Mouse (Mus musculus): ENCODE measurements around the gene Il4i1. TPM values are rescaled to one million over a fixed set of nuclear protein-coding genes. Genes with fewer than 3 reads are reported as not detected.

Il4i1 gene
- polyA plus RNA-seq, 1 experiment from 2014 or later = 0.88 TPM

GRCm38 (mm10) chr7:44849416-44850111, 33.4 kb downstream of the Il4i1 start:
- ATAC-seq (replicated peaks; ENCODE audit: low FRiP score, low read depth) = peak; percentile 40
- H3K9me3 ChIP-seq (replicated peaks; ENCODE audit: low read length) = no peaks in the 10 kb centered on the region
- H3K4me1 ChIP-seq (replicated peaks; ENCODE audit: insufficient read depth, low read length) = peaks cover 15% of the 10 kb centered on the region
- peak overlapping the region; percentile 78 for H3K9ac ChIP-seq (ENCODE audit: low read depth, low read length)
- peak; percentile 98 for DNase-seq (ENCODE audit: low spot score)
- peak overlapping the region; percentile 97 for H3K27ac ChIP-seq
- peak overlapping the region; percentile 75 for H3K4me2 ChIP-seq (ENCODE audit: low read length)
- H3K4me3 ChIP-seq (replicated peaks; ENCODE audit: low read depth, low read length) = peak overlapping the region; percentile 73
- H3K27me3 ChIP-seq (ENCODE audit: insufficient read depth, low read length) = no peaks in the 10 kb centered on the region
- under 1% methylated on average over 41 of the region's 41 CpGs for WGBS
- peaks cover 21% of the 10 kb centered on the region for H3K36me3 ChIP-seq (ENCODE audit: insufficient read depth, low read length)
- TF ChIP-seq CTCF (IDR thresholded peaks at IDR 0.05; ENCODE audit: low read depth) = no peak

- peaks cover 19% of the 10 kb centered on the region for H3K4me1 ChIP-seq (replicated peaks; ENCODE audit: insufficient read depth, low read length)
- no peaks in the 10 kb centered on the region for H3K9me3 ChIP-seq (replicated peaks; ENCODE audit: low read length)
- H3K4me3 ChIP-seq (replicated peaks; ENCODE audit: low read depth, low read length) = peak overlapping the region; percentile 73
- peak overlapping the region; percentile 78 for H3K9ac ChIP-seq (ENCODE audit: low read depth, low read length)
- TF ChIP-seq CTCF (IDR thresholded peaks at IDR 0.05; ENCODE audit: low read depth) = 0 out of 2 replicates have a peak, but pooled peaks have one; percentile 24
- 0% methylated on average over 33 of the region's 33 CpGs for WGBS
- peak; percentile 16 for ATAC-seq (replicated peaks; ENCODE audit: low FRiP score, low read depth)
- DNase-seq (ENCODE audit: low spot score) = peak; percentile 90
- peak overlapping the region; percentile 75 for H3K4me2 ChIP-seq (ENCODE audit: low read length)
- H3K27ac ChIP-seq = peak overlapping the region; percentile 97
- H3K27me3 ChIP-seq (ENCODE audit: insufficient read depth, low read length) = no peaks in the 10 kb centered on the region
- H3K36me3 ChIP-seq (ENCODE audit: insufficient read depth, low read length) = peaks cover 15% of the 10 kb centered on the region
These were observed 34.0 kb downstream of the Il4i1 start for GRCm38 (mm10) chr7:44850146-44850545.

GRCm38 (mm10) chr7:44850789-44851624, 34.8 kb downstream of the Il4i1 start:
- Histone ChIP-seq H3K4me2 (ENCODE audit: low read length) (peak overlapping the region; percentile 75), H3K9ac (ENCODE audit: low read depth, low read length) (peak overlapping the region; percentile 78), H3K27ac (peak overlapping the region; percentile 97), H3K4me3 (replicated peaks; ENCODE audit: low read depth, low read length) (peak overlapping the region; percentile 73), H3K27me3 (ENCODE audit: insufficient read depth, low read length) (no peaks in the 10 kb centered on the region), H3K9me3 (replicated peaks; ENCODE audit: low read length) (no peaks in the 10 kb centered on the region), H3K36me3 (ENCODE audit: insufficient read depth, low read length) (peaks cover 6% of the 10 kb centered on the region; the same call in 1 of the 2 replicates), H3K4me1 (replicated peaks; ENCODE audit: insufficient read depth, low read length) (peaks cover 28% of the 10 kb centered on the region)
- ATAC-seq (replicated peaks; ENCODE audit: low FRiP score, low read depth) (no peak), DNase-seq (ENCODE audit: low spot score) (no peak)
- no peak for TF ChIP-seq CTCF (IDR thresholded peaks at IDR 0.05; ENCODE audit: low read depth)
- WGBS = 72% methylated on average over 8 of the region's 8 CpGs

GRCm38 (mm10) chr7:44851625-44852234, 35.5 kb downstream of the Il4i1 start:
- H3K27ac ChIP-seq = no peak overlapping the region
- 89% methylated on average over 12 of the region's 12 CpGs for WGBS
- H3K9me3 ChIP-seq (replicated peaks; ENCODE audit: low read length) = no peaks in the 10 kb centered on the region
- no peaks in the 10 kb centered on the region for H3K27me3 ChIP-seq (ENCODE audit: insufficient read depth, low read length)
- no peak overlapping the region for H3K4me2 ChIP-seq (ENCODE audit: low read length)
- ATAC-seq (replicated peaks; ENCODE audit: low FRiP score, low read depth) = no peak
- H3K9ac ChIP-seq (ENCODE audit: low read depth, low read length) = no peak overlapping the region
- peaks cover 28% of the 10 kb centered on the region for H3K4me1 ChIP-seq (replicated peaks; ENCODE audit: insufficient read depth, low read length)
- 0 out of 2 replicates have a peak, but pooled peaks cover under 1% of the 10 kb centered on the region for H3K36me3 ChIP-seq (ENCODE audit: insufficient read depth, low read length)
- no peak for DNase-seq (ENCODE audit: low spot score)
- no peak overlapping the region for H3K4me3 ChIP-seq (replicated peaks; ENCODE audit: low read depth, low read length)
- TF ChIP-seq CTCF (IDR thresholded peaks at IDR 0.05; ENCODE audit: low read depth) = no peak

- Histone ChIP-seq H3K36me3 (ENCODE audit: insufficient read depth, low read length) (no peaks in the 10 kb centered on the region), H3K9ac (ENCODE audit: low read depth, low read length) (no peak overlapping the region), H3K9me3 (replicated peaks; ENCODE audit: low read length) (no peaks in the 10 kb centered on the region), H3K27me3 (ENCODE audit: insufficient read depth, low read length) (no peaks in the 10 kb centered on the region), H3K4me1 (replicated peaks; ENCODE audit: insufficient read depth, low read length) (peaks cover 29% of the 10 kb centered on the region), H3K27ac (no peak overlapping the region), H3K4me3 (replicated peaks; ENCODE audit: low read depth, low read length) (no peak overlapping the region), H3K4me2 (ENCODE audit: low read length) (no peak overlapping the region)
- no peak for TF ChIP-seq CTCF (IDR thresholded peaks at IDR 0.05; ENCODE audit: low read depth)
- WGBS = 91% methylated on average over 33 of the region's 36 CpGs
- DNase-seq (ENCODE audit: low spot score) (no peak), ATAC-seq (replicated peaks; ENCODE audit: low FRiP score, low read depth) (no peak)
These were observed 36.3 kb downstream of the Il4i1 start for GRCm38 (mm10) chr7:44852259-44853027.

Measured in kidney, postnatal 0 days (tissue).